Mouse (Mus musculus): ENCODE measurements around the gene Sap30l. TPM values are rescaled to one million over a fixed set of nuclear protein-coding genes. Genes with fewer than 3 reads are reported as not detected.
"Not testable (repeated sequence)": the region's sequence is repeated elsewhere in the genome, so short reads cannot be mapped to it uniquely, and the experiment has no call there.

Sap30l gene
- polyA plus RNA-seq, 1 experiment from 2014 or later = 17.3 TPM

GRCm38 (mm10) chr11:57846421-57847363, 45.3 kb downstream of the Sap30l start:
- not testable (repeated sequence) for H3K4me2 ChIP-seq; ATAC-seq (ENCODE audit: insufficient number of reproducible peaks, low FRiP score); H3K36me3 ChIP-seq; H3K9me3 ChIP-seq (replicated peaks); H3K4me3 ChIP-seq; H3K9ac ChIP-seq
- Histone ChIP-seq H3K27me3 (replicated peaks) (peaks cover 27% of the 10 kb centered on the region), H3K27ac (ENCODE audit: poor library complexity, severe bottlenecking) (peak overlapping the region; percentile 55; the same call in 1 of the 2 replicates), H3K4me1 (replicated peaks) (peaks cover 17% of the 10 kb centered on the region; the same call in 1 of the 2 replicates)
- WGBS = 73% methylated on average over 9 of the region's 9 CpGs

- ATAC-seq (ENCODE audit: insufficient number of reproducible peaks, low FRiP score) = no peak
- 20% methylated on average over 7 of the region's 7 CpGs for WGBS
- Histone ChIP-seq H3K4me1 (replicated peaks) (peaks cover 17% of the 10 kb centered on the region; the same call in 1 of the 2 replicates), H3K36me3 (no peaks in the 10 kb centered on the region), H3K27ac (ENCODE audit: poor library complexity, severe bottlenecking) (peak overlapping the region; percentile 55; the same call in 1 of the 2 replicates), H3K9me3 (replicated peaks) (no peaks in the 10 kb centered on the region), H3K9ac (no peak overlapping the region), H3K27me3 (replicated peaks) (peaks cover 23% of the 10 kb centered on the region), H3K4me3 (no peak overlapping the region), H3K4me2 (no peak overlapping the region)
Observed at GRCm38 (mm10) chr11:57847396-57847795, 46.0 kb downstream of the Sap30l start.

- no peaks in the 10 kb centered on the region for H3K36me3 ChIP-seq
- ATAC-seq (ENCODE audit: insufficient number of reproducible peaks, low FRiP score) = no peak
- no peak overlapping the region for H3K27ac ChIP-seq (ENCODE audit: poor library complexity, severe bottlenecking)
- peaks cover 16% of the 10 kb centered on the region; the same call in 1 of the 2 replicates for H3K4me1 ChIP-seq (replicated peaks)
- no peak overlapping the region for H3K9ac ChIP-seq
- WGBS = 55% methylated on average over 7 of the region's 7 CpGs
- H3K4me3 ChIP-seq = no peak overlapping the region
- no peak overlapping the region for H3K4me2 ChIP-seq
- H3K9me3 ChIP-seq (replicated peaks) = no peaks in the 10 kb centered on the region
- H3K27me3 ChIP-seq (replicated peaks) = peaks cover 20% of the 10 kb centered on the region
Observed at GRCm38 (mm10) chr11:57850298-57850697, 48.9 kb downstream of the Sap30l start.

- no peaks in the 10 kb centered on the region for H3K36me3 ChIP-seq
- no peak overlapping the region for H3K4me3 ChIP-seq
- WGBS = 62% methylated on average over 3 of the region's 3 CpGs
- no peak overlapping the region for H3K4me2 ChIP-seq
- H3K4me1 ChIP-seq (replicated peaks) = 0 out of 2 replicates have a peak, but pooled peaks cover 10% of the 10 kb centered on the region
- peaks cover 14% of the 10 kb centered on the region for H3K27me3 ChIP-seq (replicated peaks)
- H3K27ac ChIP-seq (ENCODE audit: poor library complexity, severe bottlenecking) = no peak overlapping the region
- ATAC-seq (ENCODE audit: insufficient number of reproducible peaks, low FRiP score) = no peak
- no peaks in the 10 kb centered on the region for H3K9me3 ChIP-seq (replicated peaks)
- H3K9ac ChIP-seq = no peak overlapping the region
Observed at GRCm38 (mm10) chr11:57850931-57851330, 49.5 kb downstream of the Sap30l start.

GRCm38 (mm10) chr11:57853571-57853970, 52.1 kb downstream of the Sap30l start:
- WGBS = 63% methylated on average over 6 of the region's 6 CpGs
- no peak for ATAC-seq (ENCODE audit: insufficient number of reproducible peaks, low FRiP score)
- no peaks in the 10 kb centered on the region for H3K4me1 ChIP-seq (replicated peaks)
- H3K4me2 ChIP-seq = no peak overlapping the region
- H3K9ac ChIP-seq = no peak overlapping the region
- peaks cover 11% of the 10 kb centered on the region for H3K27me3 ChIP-seq (replicated peaks)
- no peaks in the 10 kb centered on the region for H3K9me3 ChIP-seq (replicated peaks)
- H3K4me3 ChIP-seq = no peak overlapping the region
- H3K36me3 ChIP-seq = no peaks in the 10 kb centered on the region
- no peak overlapping the region for H3K27ac ChIP-seq (ENCODE audit: poor library complexity, severe bottlenecking)

GRCm38 (mm10) chr11:57857709-57858108, 56.3 kb downstream of the Sap30l start:
- no peak for ATAC-seq (ENCODE audit: insufficient number of reproducible peaks, low FRiP score)
- Histone ChIP-seq H3K9ac (no peak overlapping the region), H3K4me2 (no peak overlapping the region), H3K4me3 (no peak overlapping the region), H3K4me1 (replicated peaks) (no peaks in the 10 kb centered on the region), H3K36me3 (no peaks in the 10 kb centered on the region), H3K27me3 (replicated peaks) (0 out of 2 replicates have a peak, but pooled peaks cover under 1% of the 10 kb centered on the region), H3K9me3 (replicated peaks) (no peaks in the 10 kb centered on the region), H3K27ac (ENCODE audit: poor library complexity, severe bottlenecking) (no peak overlapping the region)
- WGBS = 56% methylated on average over 4 of the region's 4 CpGs

Other genes starting within 250 kb of the Sap30l start
- 15.9 and 16.5 TPM in 2 replicates for gene Galnt10, start 156.2 kb upstream of the Sap30l start, polyA plus RNA-seq (2016; fragmentation: Nextera tagmentation; extraction: Ambion mirVana)
- gene Hand1, start 31.2 kb downstream of the Sap30l start, polyA plus RNA-seq (2016; fragmentation: Nextera tagmentation; extraction: Ambion mirVana) = 62.0 and 66.2 TPM in 2 replicates
- 17.5 and 18.3 TPM in 2 replicates for gene Larp1, start 207.4 kb downstream of the Sap30l start, polyA plus RNA-seq (2016; fragmentation: Nextera tagmentation; extraction: Ambion mirVana)